Mouse (Mus musculus) limb, embryonic 13.5 days (tissue): Measurements from ENCODE around the gene Gemin4. TPM values are rescaled to one million over a fixed set of nuclear protein-coding genes. Genes with fewer than 3 reads are reported as not detected.
"Not testable (repeated sequence)": the region's sequence is repeated elsewhere in the genome, so short reads cannot be mapped to it uniquely, and the experiment has no call there.

ENCODE experiments used
- ATAC-seq: fragments of 200-750 bp; cut with Nextera tagmentation; 2 replicates; pipeline ENCODE4 v1.8.0; 2017; ENCODE audit warnings: low read depth, moderate number of reproducible peaks, moderate TSS enrichment; ENCODE audit not compliant: low FRiP score
- H3K27ac ChIP-seq: fragments of 300-500 bp; sonication (generic); 2 replicates; pipeline ENCODE4 v1.5.1; 2015; ENCODE audit warnings: inconsistent platforms, mild to moderate bottlenecking, moderate library complexity
- H3K27me3 ChIP-seq: fragments of 300-500 bp; sonication (generic); 2 replicates; pipeline ENCODE4 v1.6.1; 2015; ENCODE audit warnings: mild to moderate bottlenecking, inconsistent platforms
- H3K36me3 ChIP-seq: fragments of 300-500 bp; sonication (generic); 2 replicates; pipeline ENCODE4 v1.6.1; 2015; ENCODE audit warnings: inconsistent platforms, mild to moderate bottlenecking, moderate library complexity
- H3K4me1 ChIP-seq: fragments of 300-500 bp; sonication (generic); 2 replicates; pipeline ENCODE4 v1.6.1; 2015; ENCODE audit warnings: inconsistent platforms
- H3K4me2 ChIP-seq: fragments of 300-500 bp; sonication (generic); replicated peaks from 2 replicates; pipeline ENCODE4 v1.6.1; 2015; ENCODE audit warnings: inconsistent platforms, mild to moderate bottlenecking, moderate library complexity
- H3K4me3 ChIP-seq: fragments of 300-500 bp; sonication (generic); 2 replicates; pipeline ENCODE4 v1.5.1; 2015; ENCODE audit warnings: moderate library complexity, mild to moderate bottlenecking, inconsistent platforms
- H3K9ac ChIP-seq: fragments of 300-500 bp; sonication (generic); 2 replicates; pipeline ENCODE4 v1.6.1; 2015; ENCODE audit warnings: mild to moderate bottlenecking, inconsistent platforms
- H3K9me3 ChIP-seq: fragments of 300-500 bp; sonication (generic); 2 replicates; pipeline ENCODE4 v1.6.1; 2016; ENCODE audit warnings: inconsistent platforms
- WGBS: fragments of 180-500 bp; shearing (Covaris S2); methylation state at CpG from one replicate; pipeline ENCODE4 v1.1.7; 2015; 5-methylcytosine and 5-hydroxymethylcytosine counted together
- polyA plus RNA-seq: library from polyadenylated mRNA; unstranded; fragments of >200 nt; fragmentation: Nextera tagmentation; extraction: Ambion mirVana; gene quantifications from 2 replicates; pipeline ENCODE4 v1.2.1, GENCODE M21; 2015

Gemin4 gene
- polyA plus RNA-seq, 1 experiment from 2014 or later, result 35.2 TPM

GRCm38 (mm10) chr11:76213841-76214240 is 3.6 kb downstream of the Gemin4 start:
- Histone ChIP-seq H3K36me3 (peaks cover 52% of the 10 kb centered on the region), H3K4me2 (no peak overlapping the region), H3K4me1 (peaks cover 18% of the 10 kb centered on the region), H3K4me3 (no peak overlapping the region), H3K27ac (no peak overlapping the region), H3K9me3 (no peaks in the 10 kb centered on the region), H3K9ac (no peak overlapping the region), H3K27me3 (no peaks in the 10 kb centered on the region)
- WGBS, result 86% methylated on average over 5 of the region's 5 CpGs
- ATAC-seq, result no peak

GRCm38 (mm10) chr11:76211595-76211994 is 5.9 kb downstream of the Gemin4 start:
- not testable (repeated sequence) for H3K9me3 ChIP-seq, H3K4me3 ChIP-seq, H3K9ac ChIP-seq, H3K27me3 ChIP-seq, H3K27ac ChIP-seq, ATAC-seq, H3K4me2 ChIP-seq
- WGBS, result 90% methylated on average over 5 of the region's 6 CpGs
- Histone ChIP-seq H3K4me1 (peaks cover 11% of the 10 kb centered on the region), H3K36me3 (peaks cover 74% of the 10 kb centered on the region)

GRCm38 (mm10) chr11:76210228-76210985 is 7.1 kb downstream of the Gemin4 start:
- Histone ChIP-seq H3K9ac (no peak overlapping the region), H3K4me3 (no peak overlapping the region), H3K27ac (no peak overlapping the region), H3K9me3 (no peaks in the 10 kb centered on the region), H3K27me3 (no peaks in the 10 kb centered on the region), H3K36me3 (peaks cover 84% of the 10 kb centered on the region), H3K4me1 (no peaks in the 10 kb centered on the region), H3K4me2 (no peak overlapping the region)
- 90% methylated on average over 13 of the region's 13 CpGs for WGBS
- no peak for ATAC-seq

GRCm38 (mm10) chr11:76206793-76207192 is 10.7 kb downstream of the Gemin4 start:
- WGBS, result 90% methylated on average over 5 of the region's 5 CpGs

GRCm38 (mm10) chr11:76201761-76202674 is 15.4 kb downstream of the Gemin4 start:
- Histone ChIP-seq H3K4me2 (peak overlapping the region; percentile 88), H3K27me3 (no peaks in the 10 kb centered on the region), H3K4me1 (peaks cover 20% of the 10 kb centered on the region; the same call in 1 of the 2 replicates), H3K9ac (peak overlapping the region; percentile 89), H3K4me3 (peak overlapping the region; percentile 90), H3K9me3 (no peaks in the 10 kb centered on the region), H3K27ac (peak overlapping the region; percentile 76; the same call in 1 of the 2 replicates), H3K36me3 (peaks cover 22% of the 10 kb centered on the region)
- WGBS, result under 1% methylated on average over 88 of the region's 90 CpGs
- peak; percentile 95 for ATAC-seq

More at GRCm38 (mm10) chr11:76206793-76207192, 10.7 kb downstream of the Gemin4 start:
- ATAC-seq, result no peak
- H3K9me3 ChIP-seq, result no peaks in the 10 kb centered on the region
- no peaks in the 10 kb centered on the region for H3K27me3 ChIP-seq
- no peak overlapping the region for H3K9ac ChIP-seq
- H3K4me1 ChIP-seq, result peaks cover 10% of the 10 kb centered on the region; the same call in 1 of the 2 replicates
- no peak overlapping the region for H3K27ac ChIP-seq
- H3K36me3 ChIP-seq, result peaks cover 65% of the 10 kb centered on the region
- no peak overlapping the region for H3K4me2 ChIP-seq
- H3K4me3 ChIP-seq, result no peak overlapping the region

GRCm38 (mm10) chr11:76196977-76197469 is 20.4 kb downstream of the Gemin4 start:
- no peak for ATAC-seq
- 55% methylated on average over 8 of the region's 8 CpGs for WGBS

GRCm38 (mm10) chr11:76196275-76196976 is 21.0 kb downstream of the Gemin4 start:
- no peak overlapping the region for H3K9ac ChIP-seq
- H3K4me1 ChIP-seq, result peaks cover 7% of the 10 kb centered on the region; the same call in 1 of the 2 replicates
- 53% methylated on average over 8 of the region's 8 CpGs for WGBS
- no peak for ATAC-seq
- no peaks in the 10 kb centered on the region for H3K36me3 ChIP-seq
- H3K27ac ChIP-seq, result no peak overlapping the region
- H3K27me3 ChIP-seq, result no peaks in the 10 kb centered on the region
- H3K9me3 ChIP-seq, result no peaks in the 10 kb centered on the region
- H3K4me3 ChIP-seq, result no peak overlapping the region
- H3K4me2 ChIP-seq, result no peak overlapping the region

More at GRCm38 (mm10) chr11:76196977-76197469, 20.4 kb downstream of the Gemin4 start:
- no peak overlapping the region for H3K9ac ChIP-seq
- H3K36me3 ChIP-seq, result no peaks in the 10 kb centered on the region
- H3K4me2 ChIP-seq, result no peak overlapping the region
- no peaks in the 10 kb centered on the region for H3K9me3 ChIP-seq
- no peaks in the 10 kb centered on the region for H3K27me3 ChIP-seq
- H3K27ac ChIP-seq, result no peak overlapping the region
- no peak overlapping the region for H3K4me3 ChIP-seq
- H3K4me1 ChIP-seq, result peaks cover 10% of the 10 kb centered on the region; the same call in 1 of the 2 replicates

GRCm38 (mm10) chr11:76186908-76187307 is 30.6 kb downstream of the Gemin4 start:
- no peak overlapping the region for H3K4me3 ChIP-seq
- no peak overlapping the region for H3K9ac ChIP-seq
- WGBS, result 82% methylated on average over 6 of the region's 6 CpGs
- H3K36me3 ChIP-seq, result no peaks in the 10 kb centered on the region
- no peaks in the 10 kb centered on the region for H3K27me3 ChIP-seq
- no peak overlapping the region for H3K27ac ChIP-seq
- H3K4me2 ChIP-seq, result no peak overlapping the region
- ATAC-seq, result no peak
- H3K9me3 ChIP-seq, result no peaks in the 10 kb centered on the region
- no peaks in the 10 kb centered on the region for H3K4me1 ChIP-seq

GRCm38 (mm10) chr11:76183745-76184144 is 33.7 kb downstream of the Gemin4 start:
- no peak overlapping the region for H3K4me3 ChIP-seq
- no peaks in the 10 kb centered on the region for H3K27me3 ChIP-seq
- H3K9ac ChIP-seq, result no peak overlapping the region
- H3K4me1 ChIP-seq, result peaks cover 6% of the 10 kb centered on the region
- WGBS, result 85% methylated on average over 4 of the region's 4 CpGs
- no peak overlapping the region for H3K4me2 ChIP-seq
- no peak for ATAC-seq
- no peaks in the 10 kb centered on the region for H3K9me3 ChIP-seq
- H3K27ac ChIP-seq, result no peak overlapping the region
- no peaks in the 10 kb centered on the region for H3K36me3 ChIP-seq

GRCm38 (mm10) chr11:76180146-76180540 is 37.3 kb downstream of the Gemin4 start:
- no peaks in the 10 kb centered on the region for H3K27me3 ChIP-seq
- peaks cover 12% of the 10 kb centered on the region for H3K4me1 ChIP-seq
- no peak overlapping the region for H3K27ac ChIP-seq
- ATAC-seq, result no peak
- no peaks in the 10 kb centered on the region for H3K9me3 ChIP-seq
- WGBS, result 20% methylated on average over 7 of the region's 7 CpGs
- H3K4me3 ChIP-seq, result peak overlapping the region; percentile 77
- H3K4me2 ChIP-seq, result peak overlapping the region; percentile 92
- 0 out of 2 replicates have a peak, but pooled peaks cover 4% of the 10 kb centered on the region for H3K36me3 ChIP-seq
- peak overlapping the region; percentile 71 for H3K9ac ChIP-seq

- Histone ChIP-seq H3K27ac (peak within 1 kb of the TSS; percentile 64; the same call in 1 of the 2 replicates), H3K4me3 (peak within 1 kb of the TSS; percentile 77), H3K4me1 (peaks cover 12% of the 10 kb centered on the region), H3K36me3 (0 out of 2 replicates have a peak, but pooled peaks cover 4% of the 10 kb centered on the region), H3K4me2 (peak within 1 kb of the TSS; percentile 92), H3K27me3 (no peaks in the 10 kb centered on the region), H3K9me3 (no peaks in the 10 kb centered on the region), H3K9ac (peak within 1 kb of the TSS; percentile 71)
- WGBS, result under 1% methylated on average over 37 of the region's 37 CpGs
- peak; percentile 83; the same call in 1 of the 2 replicates for ATAC-seq
Observed at GRCm38 (mm10) chr11:76179495-76180145, 37.8 kb downstream of the Gemin4 start, which contains the start of the genes Vps53 and Fam57a. Gene Vps53 (minus strand): TSS chr11:76179647. Gene Fam57a (plus strand): TSS chr11:76179671.
